Mouse (Mus musculus) T-helper 2 cell (primary cell): ENCODE measurements around the gene Exosc10.

Source experiments
- in situ Hi-C: fragments of 300-600 bp; cut with MboI, MseI; formaldehyde crosslinking; loops from one replicate; pipeline ENCODE4 v1.15.1; 2025; ENCODE audit warnings: high pct_unique_total_duplicates

The Exosc10 gene

DNA sequence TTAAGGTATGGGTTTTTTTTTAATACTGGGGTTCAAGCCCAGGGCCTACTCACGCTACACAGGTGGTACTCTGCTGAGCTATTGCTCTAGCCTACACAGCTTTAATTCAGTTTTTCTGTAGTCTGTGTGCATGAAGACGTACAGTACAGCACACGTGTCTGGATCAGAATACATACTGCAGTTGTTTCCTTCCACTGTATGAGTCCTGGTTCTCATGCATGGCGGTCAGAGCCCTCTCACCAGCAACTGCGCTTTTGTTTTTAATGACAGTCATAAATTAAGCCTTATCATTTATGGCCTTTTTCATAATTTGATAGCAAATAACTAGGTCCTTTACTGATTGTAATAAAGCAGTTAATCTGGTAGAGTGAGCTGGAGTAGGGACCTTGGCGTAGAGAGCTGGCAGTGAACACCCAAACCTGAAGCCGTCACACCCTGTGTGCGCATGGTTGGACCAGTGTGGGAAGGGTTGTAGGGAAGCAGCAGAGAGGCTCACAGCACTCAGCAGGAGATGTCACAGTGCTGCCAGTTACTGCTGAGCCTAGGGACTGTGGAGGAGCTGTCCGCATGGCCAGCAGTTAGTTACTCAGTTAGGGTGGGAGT lies 12.6 kb downstream of the Exosc10 start:
- in situ Hi-C loops, result no loop called here

DNA sequence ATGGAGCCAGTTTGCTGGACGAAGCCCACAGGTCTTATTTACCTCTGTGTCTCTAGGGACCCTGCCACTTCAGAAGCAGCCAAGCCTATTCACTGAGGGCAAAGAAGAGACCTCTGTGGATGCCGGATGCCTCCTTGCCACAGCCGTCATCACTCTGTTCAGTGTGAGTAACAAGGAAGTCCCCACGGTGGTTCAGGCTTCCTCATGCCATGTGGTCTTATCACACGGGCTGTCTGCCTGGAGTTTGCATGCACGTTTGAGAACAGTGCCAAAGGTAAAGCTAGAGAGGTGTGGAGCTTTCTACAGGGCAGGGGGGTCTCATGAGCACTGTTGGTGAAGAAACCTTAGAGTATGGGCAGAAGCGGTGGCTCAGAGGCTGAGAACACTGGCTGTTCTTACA lies 15.0 kb downstream of the Exosc10 start:
- in situ Hi-C loops, result no loop called here

DNA sequence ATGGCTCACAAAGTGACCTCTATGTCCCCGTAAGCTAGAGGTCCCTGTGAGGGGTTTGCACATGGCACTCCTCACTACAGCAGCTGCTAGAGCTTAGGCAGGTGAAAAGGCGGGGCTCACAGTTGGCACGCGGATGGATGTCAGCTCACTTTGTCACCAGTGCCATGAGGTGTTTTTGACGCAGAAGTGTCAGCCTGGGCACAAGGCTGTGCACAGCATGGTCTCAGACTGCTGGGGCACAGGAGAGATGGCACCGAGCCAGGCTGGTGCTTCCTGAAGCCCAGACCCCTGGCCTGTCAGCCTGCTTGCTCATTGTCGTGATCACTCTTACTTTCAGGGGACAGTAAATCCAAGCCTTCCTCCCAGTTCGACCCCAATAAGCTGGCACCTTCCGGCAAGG lies 22.5 kb downstream of the Exosc10 start:
- in situ Hi-C loops, result no loop called here

DNA sequence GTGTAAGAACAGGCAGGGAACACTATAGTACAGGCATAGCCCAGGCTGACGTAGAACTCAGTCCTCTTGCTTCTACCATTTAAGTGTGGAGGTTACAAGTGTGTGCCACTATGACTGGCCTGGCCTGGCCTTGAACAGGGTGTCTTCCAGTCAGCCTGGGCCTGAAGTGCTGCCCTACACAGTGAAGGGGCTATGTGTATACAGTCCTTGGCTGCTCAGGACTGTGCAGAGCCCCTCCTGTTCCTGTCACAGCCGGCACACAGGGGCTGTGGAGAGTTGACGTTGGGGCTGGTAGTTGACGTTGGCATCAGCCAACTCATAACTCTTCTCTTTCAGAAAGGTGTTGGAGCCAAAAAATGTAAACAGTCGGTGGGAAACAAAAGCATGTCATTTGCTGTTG lies 23.2 kb downstream of the Exosc10 start:
- in situ Hi-C loops, result no loop called here

DNA sequence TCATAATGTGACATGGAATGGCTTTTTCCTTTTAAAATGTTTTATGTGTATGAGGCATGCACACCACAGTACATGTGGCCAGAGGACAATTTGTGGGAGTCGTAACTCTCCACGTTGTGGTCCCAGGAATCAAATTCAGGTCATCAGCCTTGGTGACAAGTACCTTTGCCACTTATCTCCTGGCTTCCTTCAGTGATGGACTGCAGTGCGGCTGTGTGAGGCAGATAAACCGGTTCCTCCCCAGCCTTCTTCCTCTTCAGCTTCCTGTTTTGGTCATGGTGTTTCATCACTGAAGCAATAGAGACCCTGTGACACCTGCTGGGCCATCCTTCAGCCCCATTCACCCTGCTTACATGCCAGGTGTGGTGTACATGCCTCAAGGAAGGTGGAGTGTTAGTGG lies 25.0 kb downstream of the Exosc10 start:
- in situ Hi-C loops, result no loop called here

DNA sequence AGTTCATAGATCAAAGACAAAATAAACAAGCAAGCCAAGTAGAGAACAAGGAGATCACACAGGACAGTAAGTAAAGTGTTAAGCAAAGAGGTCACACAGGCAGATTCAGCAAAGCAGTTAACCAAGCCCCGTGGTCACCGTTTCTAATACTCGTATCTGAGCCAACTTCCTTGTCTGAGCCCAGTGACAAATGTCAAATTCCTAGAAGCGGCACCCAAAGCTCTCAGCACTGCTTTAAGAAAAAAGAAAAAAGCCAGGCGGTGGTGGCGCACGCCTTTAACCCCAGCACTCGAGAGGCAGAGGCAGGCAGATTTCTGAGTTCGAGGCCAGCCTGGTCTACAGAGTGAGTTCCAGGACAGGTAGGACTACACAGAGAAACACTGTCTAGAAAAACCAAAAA lies 28.4 kb downstream of the Exosc10 start:
- in situ Hi-C loops, result no loop called here

DNA sequence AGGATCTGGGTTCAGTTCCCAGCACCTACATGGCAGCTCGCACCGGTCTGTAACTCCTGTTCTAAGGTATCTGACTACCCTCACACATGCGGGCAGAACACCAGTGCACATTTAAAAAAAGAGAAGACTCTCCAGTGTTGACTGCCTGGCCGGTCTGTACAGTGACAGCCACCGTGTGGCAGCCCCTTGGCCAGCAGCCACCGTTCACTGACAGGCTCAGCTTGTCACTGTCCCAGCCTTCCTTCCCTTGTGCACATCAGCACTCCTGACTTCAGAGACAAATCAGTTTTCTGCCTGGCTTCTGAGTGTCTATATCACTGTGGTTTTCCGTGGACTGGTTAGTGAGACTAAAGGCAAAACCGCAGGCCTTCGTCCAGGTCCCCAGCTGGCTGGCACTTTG lies 30.6 kb downstream of the Exosc10 start:
- in situ Hi-C loops, result no loop called here

DNA sequence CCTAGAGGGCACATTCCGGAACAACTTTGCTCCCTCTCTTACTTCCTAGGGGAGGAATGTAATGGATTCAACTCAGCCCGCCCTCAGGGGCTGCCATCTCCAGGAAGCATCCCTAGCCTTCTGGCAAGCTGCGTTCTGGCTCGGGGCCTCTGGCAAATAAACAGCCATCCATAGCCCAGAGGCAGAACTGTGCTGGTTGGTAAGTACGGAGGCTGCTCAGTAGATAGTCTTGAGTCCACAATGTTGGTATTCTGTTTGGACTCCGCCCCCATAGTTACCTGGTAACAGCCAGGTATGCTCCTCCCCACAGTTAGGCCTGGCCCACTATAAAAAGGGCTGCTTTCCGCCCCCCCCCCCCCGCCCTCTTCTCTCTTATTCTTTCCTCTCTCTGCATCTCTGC lies 31.3 kb downstream of the Exosc10 start:
- in situ Hi-C loops, result no loop called here

DNA sequence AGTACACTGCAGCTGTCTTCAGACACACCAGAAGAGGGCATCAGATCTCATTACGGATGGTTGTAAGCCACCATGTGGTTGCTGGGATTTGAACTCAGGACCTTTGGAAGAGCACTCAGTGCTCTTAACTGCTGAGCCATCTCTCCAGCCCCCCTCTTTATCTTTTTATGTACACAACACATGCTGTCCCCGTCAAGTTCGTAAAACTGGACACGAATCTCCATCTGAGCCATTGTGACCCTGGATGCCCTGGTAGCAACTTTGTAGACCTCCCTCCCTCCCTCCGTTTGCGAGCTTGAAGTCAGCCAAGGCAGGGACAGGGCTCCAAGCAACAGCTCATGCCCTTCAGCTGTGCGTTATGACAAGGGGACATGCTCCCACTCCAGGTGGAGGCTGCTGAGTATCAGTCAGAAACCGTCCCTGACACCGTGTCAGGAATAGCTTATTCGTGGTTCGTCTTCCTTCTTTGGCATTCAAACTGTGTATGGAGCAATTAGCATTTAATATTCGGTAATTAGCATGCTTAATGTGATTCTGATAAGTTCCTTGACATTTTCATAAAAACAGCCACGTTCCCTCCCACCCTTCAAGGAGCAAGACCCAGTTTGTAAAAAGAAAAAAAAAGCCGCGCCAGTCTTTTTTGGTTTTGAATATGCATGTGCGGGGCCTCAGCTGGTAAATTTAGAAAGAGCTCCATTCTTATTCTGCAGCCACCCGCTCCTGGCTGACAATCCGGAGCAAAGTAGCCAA lies 32.4 kb downstream of the Exosc10 start:
- in situ Hi-C loops, result no loop called here

DNA sequence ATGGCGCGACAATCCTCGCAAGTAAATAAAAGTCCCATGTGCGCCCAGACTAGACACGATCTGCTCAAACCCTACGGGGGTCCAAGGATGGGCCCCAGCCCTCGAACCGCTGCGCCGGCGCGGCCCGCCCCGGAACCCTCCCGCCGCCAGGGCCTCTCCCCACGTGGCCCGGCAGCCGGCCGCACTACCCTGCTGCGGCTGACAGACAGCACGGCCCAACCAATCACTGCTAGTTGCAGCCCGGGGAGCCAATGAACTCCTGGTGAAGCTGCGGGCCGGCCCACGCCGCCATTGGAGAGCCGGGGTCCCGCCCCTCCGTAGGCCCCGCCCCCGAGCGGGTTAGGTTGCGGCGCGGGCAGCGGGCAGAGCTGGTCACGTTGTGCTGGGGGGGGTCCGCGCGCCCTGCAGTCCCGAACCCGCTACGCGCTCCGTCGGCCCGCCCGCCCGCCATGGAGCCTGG lies 33.0 kb downstream of the Exosc10 start, which contains the start of gene Srm:
Srm (plus strand) TSS at position 333 of the 460 bp plus-strand sequence.
- in situ Hi-C loops, result no loop called here

DNA sequence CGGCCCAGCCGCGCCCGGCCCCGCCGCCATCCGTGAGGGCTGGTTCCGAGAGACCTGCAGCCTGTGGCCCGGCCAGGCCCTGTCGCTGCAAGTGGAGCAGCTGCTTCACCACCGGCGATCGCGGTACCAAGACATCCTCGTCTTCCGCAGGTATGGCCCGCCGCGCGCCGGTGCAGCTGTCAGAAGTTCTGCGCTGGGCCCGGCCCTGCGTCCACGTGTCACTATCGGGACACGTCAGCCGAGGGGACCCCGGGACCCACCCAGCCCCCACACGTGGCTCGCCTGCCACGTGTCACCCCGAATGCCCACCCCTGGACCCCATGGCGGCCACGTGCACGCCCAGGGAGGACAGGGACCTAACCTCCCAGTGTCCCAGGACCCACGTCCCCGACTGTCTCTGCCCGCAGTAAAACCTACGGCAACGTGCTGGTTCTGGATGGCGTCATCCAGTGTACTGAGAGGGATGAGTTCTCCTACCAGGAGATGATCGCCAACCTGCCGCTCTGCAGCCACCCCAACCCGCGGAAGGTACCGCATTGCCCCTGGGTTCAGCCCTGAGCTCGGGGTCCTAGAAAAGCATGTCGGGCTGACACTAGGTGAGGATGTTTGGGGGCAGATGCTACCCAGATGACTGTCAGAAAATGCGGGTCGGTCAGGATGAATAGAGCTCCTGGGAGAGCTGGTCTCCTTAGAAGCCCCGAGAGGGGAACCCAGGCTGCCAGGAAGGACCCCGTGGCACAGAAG lies 33.6 kb downstream of the Exosc10 start:
- in situ Hi-C loops, result no loop called here

DNA sequence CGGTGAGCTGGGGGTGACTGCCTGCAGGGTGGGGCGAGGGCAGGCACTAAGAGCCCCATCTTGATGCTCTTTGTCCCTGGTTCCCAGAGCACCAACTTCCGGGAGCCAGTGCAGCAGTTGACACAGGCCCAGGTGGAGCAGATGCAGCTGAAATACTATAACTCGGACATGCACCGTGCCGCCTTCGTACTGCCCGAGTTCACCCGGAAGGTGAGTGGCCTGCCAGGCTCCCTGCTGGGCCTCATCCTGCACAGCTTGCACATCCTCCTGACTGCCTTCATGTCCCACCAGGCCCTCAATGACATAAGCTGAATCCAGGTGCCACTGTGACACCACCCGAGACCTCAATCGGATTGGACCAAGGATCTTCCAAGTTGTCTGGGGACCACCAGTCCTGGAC lies 35.8 kb downstream of the Exosc10 start:
- in situ Hi-C loops, result no loop called here

DNA sequence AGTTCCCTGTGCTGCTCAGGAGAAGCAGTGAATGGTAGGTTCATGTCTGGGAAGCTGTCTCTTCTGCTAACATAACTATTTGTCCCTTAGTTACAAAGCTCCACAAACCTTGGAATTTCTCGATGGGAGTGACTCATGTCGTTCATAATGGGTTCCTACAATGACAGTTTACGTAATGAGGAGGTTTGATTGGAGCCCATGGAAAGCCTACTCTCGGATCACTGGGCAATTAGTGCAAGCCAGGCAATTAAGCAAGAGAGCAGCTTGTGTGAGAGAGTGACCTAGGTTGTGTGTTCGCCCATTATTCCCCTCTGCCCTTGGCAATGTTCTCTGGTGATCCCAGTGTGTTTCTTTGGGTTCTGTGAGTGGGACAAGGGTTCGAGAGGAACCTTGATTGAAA lies 37.7 kb downstream of the Exosc10 start:
- in situ Hi-C loops, result no loop called here

DNA sequence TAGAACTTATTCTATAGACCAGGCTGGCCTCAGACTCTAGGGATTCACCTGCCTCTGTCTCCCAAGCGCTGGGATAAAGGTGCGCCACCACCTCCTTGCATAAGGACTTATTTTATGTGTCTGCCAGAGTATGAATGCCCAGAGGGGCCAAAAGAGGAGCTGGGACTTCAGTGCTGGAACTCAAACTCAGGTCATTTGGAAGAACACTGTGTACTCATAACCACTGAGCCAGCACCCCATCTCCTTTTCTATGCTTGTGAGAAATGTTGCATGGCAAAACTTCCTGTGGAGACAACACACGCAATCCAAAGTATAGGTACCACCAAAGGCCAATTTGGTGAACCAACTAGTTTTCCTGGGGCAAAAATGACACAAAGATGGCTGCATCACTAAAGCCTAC lies 38.5 kb downstream of the Exosc10 start:
- in situ Hi-C loops, result no loop called here

DNA sequence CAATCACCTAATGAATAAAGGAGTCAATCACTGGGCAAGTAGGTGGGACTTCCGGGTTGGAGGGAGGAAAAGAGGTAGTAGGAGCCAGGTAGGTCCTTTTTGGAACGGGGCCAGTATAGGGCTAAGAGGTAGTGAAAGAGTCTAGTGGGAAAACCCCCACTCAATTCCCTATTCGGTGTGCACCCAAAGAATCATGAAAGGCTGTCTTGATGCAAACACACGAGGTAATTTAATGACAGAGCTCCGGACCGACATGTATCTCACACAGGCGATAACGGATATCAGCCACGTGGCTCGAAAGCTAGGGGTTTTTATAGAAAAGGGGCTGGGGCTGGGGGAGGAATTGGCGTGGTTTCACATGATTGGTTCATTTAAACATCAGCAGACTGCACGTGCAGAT lies 40.6 kb downstream of the Exosc10 start:
- in situ Hi-C loops, result no loop called here

DNA sequence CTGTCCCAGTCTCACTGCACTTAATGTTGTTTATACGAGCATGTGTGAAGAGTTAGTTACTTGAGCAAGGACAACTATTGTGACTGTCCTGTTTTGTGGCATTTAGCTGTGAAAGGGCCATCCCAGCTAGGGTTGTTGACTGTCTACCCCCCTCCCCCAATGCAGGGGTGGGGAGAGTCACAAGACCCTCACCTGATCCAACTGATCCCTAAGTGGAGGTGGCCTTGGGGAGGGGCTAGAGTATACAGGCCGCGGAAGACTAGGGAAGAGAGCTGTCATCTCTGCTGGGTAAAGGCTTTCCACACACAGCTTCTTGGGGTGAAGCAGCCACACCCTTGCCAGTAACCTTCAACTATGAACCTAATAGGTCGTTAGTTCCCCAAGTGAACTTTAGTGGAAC lies 42.1 kb downstream of the Exosc10 start:
- in situ Hi-C loops, result loop anchor here (5.0 to 25.0 kb wide), 2 partner anchors 43 to 438 kb away; partner anchors contain the start of genes Exosc10, Fbxo2, Fbxo44 and Fbxo6

DNA sequence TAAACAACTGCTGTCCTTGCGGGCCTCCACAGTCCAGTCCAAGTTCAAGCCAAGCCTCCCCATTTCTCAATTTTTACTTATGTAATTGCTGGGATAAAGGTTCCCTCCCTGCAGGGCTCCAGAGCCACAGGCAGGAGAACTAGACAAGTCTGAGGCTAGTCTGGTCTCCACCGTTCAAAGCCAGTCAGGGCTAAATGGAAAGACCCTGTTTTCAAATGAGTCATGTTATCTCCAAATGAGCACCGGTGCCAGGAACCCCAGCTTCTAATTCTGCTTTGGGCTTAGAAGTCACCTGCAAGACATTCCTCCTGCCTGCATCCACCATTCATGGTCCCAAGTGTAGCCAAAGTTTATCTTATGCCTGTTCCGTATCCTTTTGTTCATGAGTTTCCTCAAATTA lies 43.6 kb downstream of the Exosc10 start:
- in situ Hi-C loops, result loop anchor here (5.0 to 25.0 kb wide), 2 partner anchors 45 to 440 kb away; partner anchors contain the start of genes Exosc10, Fbxo2, Fbxo44 and Fbxo6

DNA sequence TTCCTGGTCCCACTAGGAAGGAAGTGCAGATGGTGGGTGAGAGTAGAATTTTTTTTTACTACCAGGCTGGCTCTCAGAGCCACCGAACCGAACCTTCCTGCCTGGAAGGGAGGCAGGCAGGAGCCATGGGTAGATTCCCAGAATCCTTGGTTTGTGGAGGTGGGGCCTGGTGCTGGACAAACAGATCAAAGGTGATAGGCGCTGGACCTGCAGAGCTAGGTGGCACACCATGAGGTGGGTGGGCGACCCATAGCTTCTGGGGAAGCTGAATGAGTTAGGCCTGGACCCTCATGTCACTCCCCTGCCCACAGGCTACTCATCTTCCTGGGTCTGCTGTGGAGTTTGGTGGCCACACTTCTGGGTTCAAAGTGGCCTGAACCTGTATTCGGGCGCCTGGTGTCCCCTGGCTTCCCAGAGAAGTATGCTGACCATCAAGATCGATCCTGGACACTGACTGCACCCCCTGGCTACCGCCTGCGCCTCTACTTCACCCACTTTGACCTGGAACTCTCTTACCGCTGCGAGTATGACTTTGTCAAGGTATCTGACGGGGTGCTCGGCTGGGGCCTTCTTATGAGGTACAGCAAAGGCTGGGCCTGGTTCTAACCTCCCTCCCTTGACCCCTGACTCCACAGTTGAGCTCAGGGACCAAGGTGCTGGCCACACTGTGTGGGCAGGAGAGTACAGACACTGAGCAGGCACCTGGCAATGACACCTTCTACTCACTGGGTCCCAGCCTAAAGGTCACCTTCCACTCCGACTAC lies 44.3 kb downstream of the Exosc10 start, which contains the start of gene Masp2:
Masp2 (plus strand) TSS at position 198 of the 764 bp plus-strand sequence.
- in situ Hi-C loops, result loop anchor here (5.0 to 25.0 kb wide), 2 partner anchors 45 to 440 kb away; partner anchors contain the start of genes Exosc10, Fbxo2, Fbxo44 and Fbxo6

DNA sequence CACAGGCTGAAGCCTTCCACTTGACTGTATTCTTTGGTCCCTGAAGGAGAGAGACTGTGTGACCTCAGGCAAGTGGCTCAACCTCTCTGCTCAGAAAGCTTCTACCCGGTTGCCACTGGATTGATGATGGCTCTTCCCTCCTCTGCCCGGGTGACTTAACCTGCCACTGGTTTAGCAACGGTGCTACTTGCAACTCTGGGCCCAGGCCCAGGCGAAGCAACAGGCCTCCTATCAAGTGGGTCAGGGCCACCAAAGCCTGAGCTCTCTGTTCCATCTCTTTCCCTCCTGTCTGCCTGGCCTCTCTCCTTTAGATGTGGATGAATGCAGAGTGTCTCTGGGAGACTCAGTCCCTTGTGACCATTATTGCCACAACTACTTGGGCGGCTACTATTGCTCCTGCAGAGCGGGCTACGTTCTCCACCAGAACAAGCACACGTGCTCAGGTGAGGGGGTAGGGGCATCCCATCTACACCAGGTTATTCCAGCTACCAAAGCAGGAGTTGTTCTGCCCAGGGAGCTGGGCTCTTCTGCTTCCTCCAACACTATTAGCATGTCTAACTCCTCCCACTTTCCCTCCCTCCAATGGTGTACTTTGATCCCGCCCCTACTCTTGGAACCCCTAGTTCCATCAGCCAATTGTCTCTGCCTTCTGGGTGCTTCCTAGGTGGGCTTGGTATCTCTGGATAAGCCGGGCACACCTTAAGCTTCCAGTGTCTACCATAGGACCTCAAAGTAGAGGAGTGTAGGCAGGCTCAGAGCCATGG lies 45.3 kb downstream of the Exosc10 start:
- in situ Hi-C loops, result loop anchor here (5.0 to 25.0 kb wide), 2 partner anchors 46 to 441 kb away; partner anchors contain the start of genes Exosc10, Fbxo2, Fbxo44 and Fbxo6

DNA sequence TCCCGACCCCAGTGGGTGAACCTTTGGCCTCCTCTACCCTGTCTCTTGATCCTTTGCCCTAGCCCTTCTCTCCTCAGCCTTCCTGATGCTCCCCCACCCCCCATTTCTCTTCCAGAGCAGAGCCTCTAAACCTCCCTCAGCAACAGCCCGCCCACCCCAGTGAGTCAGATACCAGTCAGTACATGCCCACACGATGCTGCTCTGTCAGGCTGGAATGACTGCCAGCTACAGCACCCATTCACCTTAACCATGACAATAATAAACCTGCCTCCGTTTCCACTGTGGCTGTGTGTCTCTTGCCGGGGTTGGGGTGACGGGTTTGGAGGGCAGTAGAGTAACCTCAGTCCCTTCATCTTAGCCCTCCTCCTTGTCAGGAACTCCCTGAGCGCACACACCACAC lies 45.9 kb downstream of the Exosc10 start:
- in situ Hi-C loops, result loop anchor here (5.0 to 25.0 kb wide), 2 partner anchors 47 to 442 kb away; partner anchors contain the start of genes Exosc10, Fbxo2, Fbxo44 and Fbxo6
